Mouse (Mus musculus): ENCODE data around the gene Fam49a. TPM values are rescaled to one million over a fixed set of nuclear protein-coding genes. Genes with fewer than 3 reads are reported as not detected.

Gene Fam49a
- total and polyA plus RNA-seq, 3 experiments = 4.1 to 9.8 (median 7.1) TPM

DNA sequence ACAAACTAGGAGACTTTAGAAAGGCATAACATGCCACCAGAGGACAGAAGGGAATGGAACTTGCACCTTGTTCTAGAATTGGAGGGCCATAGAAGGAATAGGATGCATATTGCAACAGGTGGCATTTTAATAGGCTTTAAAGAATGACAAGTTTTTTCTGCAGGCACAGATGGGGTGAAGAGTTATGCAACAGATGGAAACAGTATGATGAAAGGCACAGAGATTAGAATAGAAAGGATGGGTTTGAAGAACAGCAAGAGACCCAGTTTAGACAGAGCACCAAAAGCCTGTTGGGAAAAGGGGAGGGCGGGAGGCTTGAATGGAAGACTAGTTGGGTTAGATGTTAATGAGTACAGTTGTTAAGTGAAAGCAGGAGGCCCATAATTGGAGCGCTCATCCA, 81.4 kb downstream of the Fam49a start:
- Histone ChIP-seq H3K27me3 (ENCODE audit: control insufficient read depth, insufficient read depth, low read length) (no peaks in the 10 kb centered on the region), H3K36me3 (ENCODE audit: control insufficient read depth, insufficient read depth, low read length) (no peaks in the 10 kb centered on the region), H3K27ac (no peak overlapping the region), H3K4me1 (ENCODE audit: control insufficient read depth, insufficient read depth, low read length) (no peaks in the 10 kb centered on the region), H3K79me2 (replicated peaks; ENCODE audit: control insufficient read depth, insufficient read depth, low read length) (no peaks in the 10 kb centered on the region), H3K4me3 (no peak overlapping the region), H3K9ac (ENCODE audit: low read depth, low read length) (no peak overlapping the region)
- no peak for DNase-seq
- intact Hi-C loops (cut with DNase I) = no loop called here
- WGBS = 97% methylated on average over 2 of the region's 2 CpGs
- TF ChIP-seq CTCF (IDR thresholded peaks at IDR 0.05) = no peak
- TF ChIP-seq EP300 (IDR thresholded peaks at IDR 0.05; ENCODE audit: insufficient read depth, low read depth, low read length) = no peak
- no peak for TF ChIP-seq POLR2A (IDR thresholded peaks at IDR 0.05; ENCODE audit: insufficient read depth, low read depth, low read length)

DNA sequence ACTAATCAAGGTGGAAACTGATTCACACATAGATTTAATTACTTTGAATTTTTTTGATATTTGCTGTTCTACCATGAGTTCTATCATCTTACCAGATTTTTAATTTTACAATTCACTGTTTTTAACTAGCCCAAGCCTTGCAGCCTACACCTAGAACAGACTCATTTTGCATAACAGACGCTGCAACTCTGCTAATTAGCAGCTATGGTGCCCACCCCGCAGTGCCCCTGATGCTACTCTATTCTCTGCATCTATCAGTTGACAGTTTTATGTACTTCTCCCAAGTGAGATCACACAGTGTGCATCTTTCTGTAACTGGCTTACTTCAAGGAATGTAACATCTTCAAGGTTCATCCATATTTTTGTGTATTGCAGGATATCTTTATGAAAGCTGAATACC, 86.7 kb downstream of the Fam49a start:
- H3K27me3 ChIP-seq (ENCODE audit: control insufficient read depth, insufficient read depth, low read length) = no peaks in the 10 kb centered on the region
- no peaks in the 10 kb centered on the region for H3K36me3 ChIP-seq (ENCODE audit: control insufficient read depth, insufficient read depth, low read length)
- TF ChIP-seq POLR2A (IDR thresholded peaks at IDR 0.05; ENCODE audit: insufficient read depth, low read depth, low read length) (no peak), CTCF (IDR thresholded peaks at IDR 0.05) (no peak), EP300 (IDR thresholded peaks at IDR 0.05; ENCODE audit: insufficient read depth, low read depth, low read length) (no peak)
- no peak overlapping the region for H3K9ac ChIP-seq (ENCODE audit: low read depth, low read length)
- H3K4me1 ChIP-seq (ENCODE audit: control insufficient read depth, insufficient read depth, low read length) = peaks cover 4% of the 10 kb centered on the region; the same call in 1 of the 2 replicates
- no peak overlapping the region for H3K4me3 ChIP-seq
- no peak overlapping the region for H3K27ac ChIP-seq
- no peak for DNase-seq
- WGBS = 88% methylated on average over 2 of the region's 2 CpGs
- intact Hi-C loops (cut with DNase I) = no loop called here
- H3K79me2 ChIP-seq (replicated peaks; ENCODE audit: control insufficient read depth, insufficient read depth, low read length) = no peaks in the 10 kb centered on the region

DNA sequence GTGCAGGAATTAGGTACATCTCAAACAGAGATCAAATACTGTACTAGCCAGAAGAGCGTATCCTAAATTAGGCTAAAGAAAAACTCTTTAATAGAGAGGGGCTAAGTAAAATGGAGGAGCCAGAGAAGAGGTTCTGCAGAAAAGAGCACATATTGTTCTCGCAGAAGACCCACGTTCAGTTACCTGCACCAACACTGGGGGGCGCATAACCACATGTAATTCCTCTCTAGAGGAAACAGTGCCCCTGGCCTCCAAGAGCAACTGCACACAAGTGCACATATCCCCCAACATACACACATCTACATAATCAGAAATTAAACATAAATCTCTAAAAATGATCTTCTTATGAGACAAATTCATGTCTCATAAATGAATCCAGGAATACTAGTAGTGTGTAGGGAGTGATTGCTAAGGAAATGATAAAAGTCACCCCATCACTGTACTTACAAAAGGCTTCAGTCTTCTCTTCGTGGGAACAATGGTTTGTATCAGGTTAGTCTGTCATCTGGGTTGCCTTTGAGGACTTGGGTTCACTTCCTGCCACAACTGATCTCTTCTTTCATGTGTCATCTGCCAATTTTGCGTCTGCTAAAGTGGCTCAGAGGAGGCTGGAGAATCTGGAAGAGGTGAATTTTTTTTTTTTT, 87.8 kb downstream of the Fam49a start:
- intact Hi-C loops (cut with DNase I) = no loop called here
- no peaks in the 10 kb centered on the region for H3K27me3 ChIP-seq (ENCODE audit: control insufficient read depth, insufficient read depth, low read length)
- no peak for DNase-seq
- TF ChIP-seq CTCF (IDR thresholded peaks at IDR 0.05) (peak; percentile 41), POLR2A (IDR thresholded peaks at IDR 0.05; ENCODE audit: insufficient read depth, low read depth, low read length) (no peak), EP300 (IDR thresholded peaks at IDR 0.05; ENCODE audit: insufficient read depth, low read depth, low read length) (no peak)
- no peak overlapping the region for H3K27ac ChIP-seq
- no peaks in the 10 kb centered on the region for H3K79me2 ChIP-seq (replicated peaks; ENCODE audit: control insufficient read depth, insufficient read depth, low read length)
- H3K4me3 ChIP-seq = no peak overlapping the region
- no peak overlapping the region for H3K9ac ChIP-seq (ENCODE audit: low read depth, low read length)
- H3K36me3 ChIP-seq (ENCODE audit: control insufficient read depth, insufficient read depth, low read length) = no peaks in the 10 kb centered on the region
- WGBS = 73% methylated on average over 6 of the region's 6 CpGs
- H3K4me1 ChIP-seq (ENCODE audit: control insufficient read depth, insufficient read depth, low read length) = peaks cover 4% of the 10 kb centered on the region; the same call in 1 of the 2 replicates

DNA sequence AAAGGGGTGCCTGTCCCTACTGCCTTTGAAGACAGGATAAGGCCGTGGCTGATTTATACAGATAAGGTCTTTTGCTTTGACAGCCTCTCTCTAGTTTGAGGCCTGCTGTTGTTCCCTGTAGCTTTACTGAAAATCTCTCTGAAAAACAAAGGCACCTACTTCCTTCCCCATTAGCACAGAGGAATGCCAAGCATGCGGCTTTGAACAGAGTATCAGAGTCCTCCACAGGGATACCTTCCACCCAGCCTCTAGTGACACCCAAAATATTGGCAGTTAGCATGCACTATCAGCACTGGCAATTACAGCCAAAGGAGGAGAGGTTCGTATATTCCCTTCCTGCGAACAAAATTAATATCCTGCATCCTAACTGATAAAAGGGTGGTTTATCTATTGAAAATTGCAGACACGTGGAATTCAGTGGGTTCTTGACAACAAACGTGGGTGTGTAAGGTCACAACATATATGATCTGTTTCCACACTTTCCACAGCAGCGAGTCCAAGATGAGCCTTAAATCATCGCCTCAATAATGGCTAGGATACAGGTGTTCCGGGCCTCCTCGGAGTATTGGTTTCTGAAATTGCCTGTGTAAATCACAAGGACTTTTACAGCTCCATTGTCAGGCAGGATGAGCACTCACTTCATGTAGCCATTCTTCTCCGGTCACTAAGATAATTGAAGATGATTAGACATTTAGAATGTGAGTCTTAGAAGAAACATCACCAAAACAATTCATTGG, 90.0 kb downstream of the Fam49a start:
- peaks cover 6% of the 10 kb centered on the region for H3K4me1 ChIP-seq (ENCODE audit: control insufficient read depth, insufficient read depth, low read length)
- H3K27ac ChIP-seq = no peak overlapping the region
- TF ChIP-seq CTCF (IDR thresholded peaks at IDR 0.05) (no peak), POLR2A (IDR thresholded peaks at IDR 0.05; ENCODE audit: insufficient read depth, low read depth, low read length) (no peak), EP300 (IDR thresholded peaks at IDR 0.05; ENCODE audit: insufficient read depth, low read depth, low read length) (no peak)
- no peak for DNase-seq
- no peak overlapping the region for H3K9ac ChIP-seq (ENCODE audit: low read depth, low read length)
- no peaks in the 10 kb centered on the region for H3K27me3 ChIP-seq (ENCODE audit: control insufficient read depth, insufficient read depth, low read length)
- no peaks in the 10 kb centered on the region for H3K79me2 ChIP-seq (replicated peaks; ENCODE audit: control insufficient read depth, insufficient read depth, low read length)
- intact Hi-C loops (cut with DNase I) = no loop called here
- WGBS = 55% methylated on average over 11 of the region's 11 CpGs
- H3K4me3 ChIP-seq = no peak overlapping the region
- peaks cover 4% of the 10 kb centered on the region; the same call in 1 of the 2 replicates for H3K36me3 ChIP-seq (ENCODE audit: control insufficient read depth, insufficient read depth, low read length)

DNA sequence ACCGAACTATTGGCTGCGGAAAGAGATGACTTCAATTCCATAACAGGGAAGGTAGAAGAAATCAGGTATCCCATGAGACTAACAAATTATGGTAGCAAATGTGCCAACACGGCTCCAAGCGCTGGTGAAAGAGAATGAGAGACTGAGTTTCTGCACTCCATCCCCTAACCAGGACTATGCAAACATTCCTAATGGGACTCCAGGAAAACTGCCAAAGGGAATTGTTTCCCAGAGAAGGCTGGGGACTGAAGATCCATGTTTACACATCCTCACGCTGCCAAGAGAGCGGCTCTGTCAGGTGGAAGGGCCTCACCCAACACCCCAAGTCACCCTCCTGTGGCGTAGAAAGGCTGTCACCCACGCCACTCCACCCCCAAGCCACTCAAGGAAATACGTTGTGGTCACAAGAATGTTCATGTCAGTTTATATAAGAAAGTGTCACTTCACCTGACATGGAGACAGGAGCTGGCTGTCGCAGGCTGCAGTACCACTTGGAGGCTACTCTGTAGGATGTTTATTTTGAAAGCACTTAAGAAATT, 92.2 kb downstream of the Fam49a start:
- WGBS = 75% methylated on average over 10 of the region's 10 CpGs
- TF ChIP-seq EP300 (IDR thresholded peaks at IDR 0.05; ENCODE audit: insufficient read depth, low read depth, low read length) (no peak), POLR2A (IDR thresholded peaks at IDR 0.05; ENCODE audit: insufficient read depth, low read depth, low read length) (no peak), CTCF (IDR thresholded peaks at IDR 0.05) (no peak)

DNA sequence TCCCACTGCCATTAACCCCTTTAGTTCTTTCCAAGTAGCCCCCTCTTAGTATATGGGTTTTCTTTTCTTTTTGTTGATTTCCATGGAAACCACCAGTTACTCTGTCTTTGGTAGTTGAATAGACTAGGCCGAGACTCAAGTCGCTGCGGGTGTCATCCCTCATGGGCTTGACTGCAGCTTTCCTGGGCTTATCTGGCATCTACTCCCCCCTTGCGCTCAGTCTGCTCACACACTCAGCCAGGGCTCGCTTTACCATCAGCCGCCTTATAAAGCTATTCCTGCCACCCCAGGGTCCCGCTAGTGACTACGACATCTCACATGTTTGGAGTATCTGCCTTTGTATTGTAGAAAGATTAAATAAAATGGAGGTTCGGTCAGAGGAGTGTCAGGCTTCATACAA, 94.1 kb downstream of the Fam49a start:
- no peak overlapping the region for H3K9ac ChIP-seq (ENCODE audit: low read depth, low read length)
- H3K79me2 ChIP-seq (replicated peaks; ENCODE audit: control insufficient read depth, insufficient read depth, low read length) = no peaks in the 10 kb centered on the region
- H3K36me3 ChIP-seq (ENCODE audit: control insufficient read depth, insufficient read depth, low read length) = peaks cover 4% of the 10 kb centered on the region; the same call in 1 of the 2 replicates
- no peak overlapping the region for H3K4me3 ChIP-seq
- intact Hi-C loops (cut with DNase I) = no loop called here
- TF ChIP-seq POLR2A (IDR thresholded peaks at IDR 0.05; ENCODE audit: insufficient read depth, low read depth, low read length) = no peak
- TF ChIP-seq CTCF (IDR thresholded peaks at IDR 0.05) = no peak
- TF ChIP-seq EP300 (IDR thresholded peaks at IDR 0.05; ENCODE audit: insufficient read depth, low read depth, low read length) = no peak
- H3K4me1 ChIP-seq (ENCODE audit: control insufficient read depth, insufficient read depth, low read length) = peaks cover 5% of the 10 kb centered on the region
- no peak for DNase-seq
- WGBS = 40% methylated on average over 9 of the region's 9 CpGs
- H3K27ac ChIP-seq = no peak overlapping the region
- H3K27me3 ChIP-seq (ENCODE audit: control insufficient read depth, insufficient read depth, low read length) = no peaks in the 10 kb centered on the region

More for the DNA sequence above, 92.2 kb downstream of the Fam49a start:
- H3K4me3 ChIP-seq = no peak overlapping the region
- intact Hi-C loops (cut with DNase I) = no loop called here
- no peaks in the 10 kb centered on the region for H3K79me2 ChIP-seq (replicated peaks; ENCODE audit: control insufficient read depth, insufficient read depth, low read length)
- no peak for DNase-seq
- peaks cover 4% of the 10 kb centered on the region; the same call in 1 of the 2 replicates for H3K36me3 ChIP-seq (ENCODE audit: control insufficient read depth, insufficient read depth, low read length)
- H3K27me3 ChIP-seq (ENCODE audit: control insufficient read depth, insufficient read depth, low read length) = no peaks in the 10 kb centered on the region
- H3K4me1 ChIP-seq (ENCODE audit: control insufficient read depth, insufficient read depth, low read length) = peaks cover 6% of the 10 kb centered on the region
- no peak overlapping the region for H3K27ac ChIP-seq
- no peak overlapping the region for H3K9ac ChIP-seq (ENCODE audit: low read depth, low read length)
